Mouse (Mus musculus) urinary bladder, postnatal 36 days (tissue): ENCODE data around the gene Spta1.

ENCODE experiments used
- DNase-seq, 2 experiments: peaks; one replicate each; pipeline ENCODE4 v3.0.0; 2022; ENCODE audit warnings: low spot score in 2 of 2, mixed read lengths in 1 of 2

Gene Spta1

DNA sequence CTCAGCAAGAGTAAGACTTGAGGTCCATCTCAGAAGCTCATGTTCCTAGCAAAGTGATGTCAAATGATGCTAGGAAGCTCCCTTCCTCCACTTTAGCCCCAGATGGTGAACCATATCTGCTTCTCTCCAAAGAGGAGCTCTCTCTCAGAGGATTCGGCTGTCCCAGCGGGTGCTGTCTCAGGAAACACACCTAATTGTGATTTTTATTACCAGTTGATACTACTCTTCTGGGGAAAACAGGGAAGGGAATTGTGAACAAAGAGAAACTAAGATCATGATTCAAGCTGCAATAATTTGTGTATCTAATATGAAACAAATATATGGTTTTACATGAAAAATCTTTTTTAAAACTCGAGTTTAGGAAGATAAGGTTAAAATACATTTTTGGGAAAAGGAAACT is 79.4 kb downstream of the Spta1 start, which contains the start of gene Olfr419:
Olfr419 (minus strand) TSS at position 101 of the 400 bp plus-strand sequence.
- no peak for DNase-seq

DNA sequence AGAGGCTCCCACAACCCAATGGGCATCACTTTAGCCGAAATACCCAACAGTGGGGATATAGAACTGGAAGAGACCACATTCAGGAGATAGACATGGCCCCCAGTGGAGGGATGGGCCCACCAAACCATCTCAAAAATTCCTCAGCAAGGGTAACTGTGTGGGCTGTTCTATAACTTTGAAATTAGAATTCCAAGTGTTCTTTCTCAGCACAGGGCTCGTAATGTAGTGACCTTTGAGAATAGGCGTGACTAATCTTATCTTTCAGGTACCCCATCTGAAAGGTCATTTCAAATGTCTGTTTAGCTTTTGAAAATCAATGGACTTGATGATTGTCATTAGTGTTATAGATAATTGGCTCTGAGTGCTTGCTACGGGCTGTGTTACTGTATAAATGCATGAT is 95.2 kb downstream of the Spta1 start:
- no peak for DNase-seq

GRCm38 (mm10) chr1:174269162-174269561 is 96.6 kb downstream of the Spta1 start:
- DNase-seq, result no peak

GRCm38 (mm10) chr1:174270643-174271042 is 98.1 kb downstream of the Spta1 start:
- no peak for DNase-seq
